Mouse (Mus musculus): ENCODE results near the gene Tmem132c. TPM values are rescaled to one million over a fixed set of nuclear protein-coding genes. Genes with fewer than 3 reads are reported as not detected.

Gene Tmem132c
- polyA plus RNA-seq, 1 experiment = 0.04 TPM

DNA sequence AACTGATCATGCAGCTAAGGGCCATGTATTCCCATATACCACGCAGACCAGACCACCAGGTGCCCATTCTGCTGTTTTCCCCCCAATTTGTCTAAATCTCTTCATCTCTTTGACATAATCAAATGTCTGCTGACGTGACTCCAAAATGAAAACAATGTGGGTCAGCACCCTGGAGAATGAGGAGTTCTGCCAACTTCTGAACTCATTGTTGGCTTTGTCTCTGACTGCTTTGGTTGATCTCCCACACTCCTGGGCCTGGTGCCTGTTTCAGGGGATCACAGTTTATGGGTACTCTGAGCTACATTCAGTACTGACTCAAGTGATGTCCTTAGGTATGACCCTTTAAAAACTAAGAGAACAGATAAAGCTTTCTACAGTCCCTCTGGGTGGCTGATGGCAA, 137.7 kb downstream of the Tmem132c start:
- WGBS = 72% methylated on average over 2 of the region's 2 CpGs
- no peak overlapping the region for H3K27ac ChIP-seq (ENCODE audit: insufficient read depth, low read depth, low read length)
- no peaks in the 10 kb centered on the region for H3K27me3 ChIP-seq (ENCODE audit: control insufficient read depth, insufficient read depth, low read length)
- no peaks in the 10 kb centered on the region for H3K36me3 ChIP-seq (ENCODE audit: control insufficient read depth, insufficient read depth, low read length)
- TF ChIP-seq POLR2A (IDR thresholded peaks at IDR 0.05; ENCODE audit: low read depth, low read length) = no peak
- no peak for TF ChIP-seq CTCF (IDR thresholded peaks at IDR 0.05; ENCODE audit: extremely low read depth, insufficient read length, insufficient replicate concordance, low read depth, low read length)
- H3K4me1 ChIP-seq (ENCODE audit: control insufficient read depth, insufficient read depth, insufficient read length, low read length) = no peaks in the 10 kb centered on the region
- no peak overlapping the region for H3K4me3 ChIP-seq (ENCODE audit: low read depth, low read length)

DNA sequence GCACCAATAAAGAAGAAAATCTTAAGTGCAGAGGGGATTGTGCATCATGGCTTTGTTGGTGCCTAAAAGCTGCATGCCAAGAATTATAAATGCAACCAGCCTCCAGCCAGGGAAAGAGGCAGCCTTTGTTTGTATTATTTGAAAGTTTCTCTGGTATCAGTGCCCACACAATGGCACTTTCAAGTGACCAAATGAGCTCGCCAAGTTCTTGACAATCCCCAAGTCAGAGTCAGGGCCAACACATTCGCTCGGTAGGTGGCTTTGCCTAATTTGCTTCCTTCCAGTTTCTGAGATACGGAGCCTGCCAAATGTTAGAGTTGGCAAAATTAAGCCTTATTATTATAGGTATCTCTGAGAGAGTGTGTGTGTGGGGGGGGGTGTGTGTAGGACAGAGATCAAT, 139.6 kb downstream of the Tmem132c start:
- Histone ChIP-seq H3K4me1 (ENCODE audit: control insufficient read depth, insufficient read depth, insufficient read length, low read length) (no peaks in the 10 kb centered on the region), H3K36me3 (ENCODE audit: control insufficient read depth, insufficient read depth, low read length) (no peaks in the 10 kb centered on the region), H3K4me3 (ENCODE audit: low read depth, low read length) (no peak overlapping the region), H3K27me3 (ENCODE audit: control insufficient read depth, insufficient read depth, low read length) (no peaks in the 10 kb centered on the region), H3K27ac (ENCODE audit: insufficient read depth, low read depth, low read length) (no peak overlapping the region)
- no peak for TF ChIP-seq CTCF (IDR thresholded peaks at IDR 0.05; ENCODE audit: extremely low read depth, insufficient read length, insufficient replicate concordance, low read depth, low read length)
- no peak for TF ChIP-seq POLR2A (IDR thresholded peaks at IDR 0.05; ENCODE audit: low read depth, low read length)
- WGBS = 76% methylated on average over 4 of the region's 4 CpGs

DNA sequence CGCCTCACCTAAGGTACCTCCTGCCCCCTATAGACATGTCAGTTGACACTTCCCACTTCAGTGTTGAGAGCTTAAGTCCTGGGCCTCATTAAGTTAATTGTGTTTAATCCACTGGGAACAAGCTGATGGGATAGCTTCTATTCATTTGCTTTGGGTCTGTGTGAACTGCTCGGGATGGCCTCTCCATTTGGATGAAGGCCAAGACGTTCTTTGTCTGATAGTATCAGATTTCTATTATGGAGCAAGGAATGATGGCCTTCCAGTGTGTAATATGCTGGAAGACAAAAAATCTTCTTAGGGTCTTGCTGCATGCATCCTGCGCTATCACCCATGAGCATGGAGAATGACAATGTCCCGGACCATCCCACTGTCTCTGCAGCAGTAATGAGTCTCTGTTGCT, 141.0 kb downstream of the Tmem132c start:
- Histone ChIP-seq H3K36me3 (ENCODE audit: control insufficient read depth, insufficient read depth, low read length) (no peaks in the 10 kb centered on the region), H3K4me1 (ENCODE audit: control insufficient read depth, insufficient read depth, insufficient read length, low read length) (no peaks in the 10 kb centered on the region), H3K27me3 (ENCODE audit: control insufficient read depth, insufficient read depth, low read length) (no peaks in the 10 kb centered on the region), H3K27ac (ENCODE audit: insufficient read depth, low read depth, low read length) (no peak overlapping the region), H3K4me3 (ENCODE audit: low read depth, low read length) (no peak overlapping the region)
- TF ChIP-seq CTCF (IDR thresholded peaks at IDR 0.05; ENCODE audit: extremely low read depth, insufficient read length, insufficient replicate concordance, low read depth, low read length) (no peak), POLR2A (IDR thresholded peaks at IDR 0.05; ENCODE audit: low read depth, low read length) (no peak)
- WGBS = 80% methylated on average over 5 of the region's 5 CpGs

DNA sequence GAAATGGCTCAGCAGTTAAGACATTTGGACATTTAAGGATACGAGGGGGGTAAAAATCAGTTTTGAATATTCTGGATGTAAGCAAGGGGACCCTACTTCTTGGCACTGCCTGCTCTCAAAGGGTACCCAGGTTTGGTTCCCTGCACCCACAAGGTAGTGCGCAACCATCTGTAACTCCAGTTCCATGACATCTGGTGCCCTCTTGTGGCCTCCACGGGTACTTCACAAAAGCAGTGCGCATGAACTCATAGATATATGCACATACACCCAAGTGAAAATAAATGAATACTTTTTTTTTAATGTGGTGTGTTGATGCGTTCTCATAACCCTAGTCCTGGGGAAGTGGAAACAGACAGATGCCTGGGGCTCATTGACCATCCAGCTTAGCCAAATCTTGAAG, 149.6 kb downstream of the Tmem132c start:
- 91% methylated on average over 5 of the region's 5 CpGs for WGBS
- no peak overlapping the region for H3K27ac ChIP-seq (ENCODE audit: insufficient read depth, low read depth, low read length)
- H3K36me3 ChIP-seq (ENCODE audit: control insufficient read depth, insufficient read depth, low read length) = no peaks in the 10 kb centered on the region
- H3K27me3 ChIP-seq (ENCODE audit: control insufficient read depth, insufficient read depth, low read length) = no peaks in the 10 kb centered on the region
- H3K4me1 ChIP-seq (ENCODE audit: control insufficient read depth, insufficient read depth, insufficient read length, low read length) = no peaks in the 10 kb centered on the region
- H3K4me3 ChIP-seq (ENCODE audit: low read depth, low read length) = no peak overlapping the region
- TF ChIP-seq CTCF (IDR thresholded peaks at IDR 0.05; ENCODE audit: extremely low read depth, insufficient read length, insufficient replicate concordance, low read depth, low read length) (no peak), POLR2A (IDR thresholded peaks at IDR 0.05; ENCODE audit: low read depth, low read length) (no peak)

DNA sequence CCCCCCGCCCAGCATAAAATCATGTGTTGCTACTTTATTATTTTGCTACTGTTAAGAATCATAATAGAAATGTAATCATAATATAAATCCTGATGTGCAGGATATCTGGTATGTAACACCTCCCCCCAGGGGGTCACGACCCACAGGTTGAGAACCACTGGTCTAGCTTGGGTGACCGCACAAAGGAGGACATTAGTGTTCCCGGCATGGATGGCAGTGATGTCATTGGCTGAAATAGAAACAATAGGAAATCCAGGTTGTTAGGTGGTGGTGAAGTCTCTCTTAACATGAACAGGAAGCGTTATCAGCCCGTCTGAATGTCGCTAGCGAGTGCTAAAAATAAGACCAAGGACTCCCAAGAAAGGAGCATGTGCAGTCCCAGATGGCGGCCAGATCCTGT, 155.3 kb downstream of the Tmem132c start:
- Histone ChIP-seq H3K4me1 (ENCODE audit: control insufficient read depth, insufficient read depth, insufficient read length, low read length) (no peaks in the 10 kb centered on the region), H3K27ac (ENCODE audit: insufficient read depth, low read depth, low read length) (no peak overlapping the region), H3K36me3 (ENCODE audit: control insufficient read depth, insufficient read depth, low read length) (no peaks in the 10 kb centered on the region), H3K4me3 (ENCODE audit: low read depth, low read length) (no peak overlapping the region), H3K27me3 (ENCODE audit: control insufficient read depth, insufficient read depth, low read length) (no peaks in the 10 kb centered on the region)
- 83% methylated on average over 9 of the region's 9 CpGs for WGBS
- no peak for TF ChIP-seq CTCF (IDR thresholded peaks at IDR 0.05; ENCODE audit: extremely low read depth, insufficient read length, insufficient replicate concordance, low read depth, low read length)
- no peak for TF ChIP-seq POLR2A (IDR thresholded peaks at IDR 0.05; ENCODE audit: low read depth, low read length)

DNA sequence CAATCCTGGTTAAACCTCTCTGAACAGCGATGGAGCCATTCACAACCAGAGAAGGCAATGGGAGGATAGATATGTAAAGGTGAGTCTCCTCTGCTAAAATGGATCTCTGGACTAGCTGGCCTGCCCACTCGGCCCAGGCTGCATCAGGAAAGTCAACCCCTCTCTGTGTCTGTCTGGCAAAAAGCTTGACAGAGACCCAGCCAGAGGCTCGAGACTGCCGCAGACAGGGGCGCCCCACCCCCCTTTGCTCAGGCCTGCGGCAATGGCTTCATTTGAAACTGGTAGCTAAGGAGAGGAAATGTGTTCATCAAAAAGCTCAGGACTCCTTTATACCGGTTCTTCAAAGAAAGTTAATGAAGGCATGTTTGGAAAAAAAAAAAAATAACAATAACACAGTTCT, 156.4 kb downstream of the Tmem132c start:
- Histone ChIP-seq H3K4me1 (ENCODE audit: control insufficient read depth, insufficient read depth, insufficient read length, low read length) (no peaks in the 10 kb centered on the region), H3K27ac (ENCODE audit: insufficient read depth, low read depth, low read length) (no peak overlapping the region), H3K4me3 (ENCODE audit: low read depth, low read length) (no peak overlapping the region), H3K36me3 (ENCODE audit: control insufficient read depth, insufficient read depth, low read length) (no peaks in the 10 kb centered on the region), H3K27me3 (ENCODE audit: control insufficient read depth, insufficient read depth, low read length) (no peaks in the 10 kb centered on the region)
- TF ChIP-seq POLR2A (IDR thresholded peaks at IDR 0.05; ENCODE audit: low read depth, low read length) (no peak), CTCF (IDR thresholded peaks at IDR 0.05; ENCODE audit: extremely low read depth, insufficient read length, insufficient replicate concordance, low read depth, low read length) (no peak)
- WGBS = 29% methylated on average over 7 of the region's 7 CpGs

DNA sequence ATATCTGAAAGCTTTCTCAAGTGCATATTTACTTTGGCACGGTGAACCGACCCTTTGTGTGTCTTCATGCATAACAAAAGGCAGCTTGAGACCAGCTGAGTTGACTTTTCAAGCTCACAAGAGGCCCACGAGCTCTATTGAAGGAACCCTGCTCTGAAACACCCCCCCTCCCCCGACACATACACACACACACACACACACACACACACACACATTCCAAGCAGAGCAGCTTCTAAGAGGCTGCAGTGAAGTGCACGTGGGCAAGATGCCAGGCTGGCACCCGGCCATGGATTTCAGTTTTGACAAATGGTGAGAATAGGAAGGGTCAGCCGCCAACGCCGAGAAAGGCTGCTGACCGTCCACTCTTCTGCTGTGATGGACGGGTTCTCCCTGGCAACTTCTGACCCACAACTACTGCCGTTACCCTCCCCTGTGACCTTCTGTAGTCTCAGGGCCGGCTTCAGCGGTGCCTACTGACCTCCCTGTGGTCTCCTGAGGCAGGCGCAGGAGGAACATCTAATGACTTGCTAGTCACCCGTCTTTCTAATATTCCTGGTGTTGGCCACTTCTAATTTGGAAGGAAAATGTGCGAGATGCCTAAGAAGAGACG, 163.9 kb downstream of the Tmem132c start:
- TF ChIP-seq POLR2A (IDR thresholded peaks at IDR 0.05; ENCODE audit: low read depth, low read length) (no peak), CTCF (IDR thresholded peaks at IDR 0.05; ENCODE audit: extremely low read depth, insufficient read length, insufficient replicate concordance, low read depth, low read length) (no peak)
- 55% methylated on average over 18 of the region's 18 CpGs for WGBS
- H3K4me3 ChIP-seq (ENCODE audit: low read depth, low read length) = no peak overlapping the region
- H3K36me3 ChIP-seq (ENCODE audit: control insufficient read depth, insufficient read depth, low read length) = no peaks in the 10 kb centered on the region
- no peaks in the 10 kb centered on the region for H3K27me3 ChIP-seq (ENCODE audit: control insufficient read depth, insufficient read depth, low read length)
- H3K27ac ChIP-seq (ENCODE audit: insufficient read depth, low read depth, low read length) = no peak overlapping the region
- H3K4me1 ChIP-seq (ENCODE audit: control insufficient read depth, insufficient read depth, insufficient read length, low read length) = no peaks in the 10 kb centered on the region

All from small intestine, adult 2 months (tissue).